Mouse (Mus musculus) MEL (cell line): ENCODE data around the gene Cd164l2. TPM values are rescaled to one million over a fixed set of nuclear protein-coding genes. Genes with fewer than 3 reads are reported as not detected.

Source experiments
- DNase-seq: peaks from one replicate; pipeline ENCODE4 v3.0.0; 2011; ENCODE audit warnings: low read depth, low spot score
- H3K27ac ChIP-seq: 2 replicates; pipeline ENCODE4 v1.5.1; 2012; ENCODE audit warnings: low read depth, mild to moderate bottlenecking, control low read depth, low read length, moderate library complexity; ENCODE audit not compliant: control insufficient read depth
- H3K27me3 ChIP-seq, 2 experiments: fragments of 150-350 bp in 1 of 2; sonication (generic) in 1 of 2; 2 replicates each; pipeline ENCODE4 v1.6.1; 2012; ENCODE audit warnings: low read length in 2 of 2, mild to moderate bottlenecking in 2 of 2, improper control_type of control experiment in 1 of 2, moderate library complexity in 1 of 2; ENCODE audit not compliant: insufficient read depth in 2 of 2, control insufficient read depth in 1 of 2
- H3K36me3 ChIP-seq, 2 experiments: 2 replicates each; pipeline ENCODE4 v1.6.1; 2012 to 2014; ENCODE audit warnings: low read length in 2 of 2, improper control_type of control experiment in 1 of 2, inconsistent platforms in 1 of 2, mild to moderate bottlenecking in 1 of 2; ENCODE audit not compliant: insufficient read depth in 2 of 2, control insufficient read depth in 1 of 2
- H3K4me1 ChIP-seq, 2 experiments: fragments of 150-350 bp in 1 of 2; sonication (generic) in 1 of 2; 2 replicates each; pipeline ENCODE4 v1.6.1; 2012; ENCODE audit warnings: low read length in 2 of 2, improper control_type of control experiment in 1 of 2, mild to moderate bottlenecking in 1 of 2; ENCODE audit not compliant: insufficient read depth in 2 of 2, control insufficient read depth in 1 of 2
- H3K4me3 ChIP-seq, 2 experiments: fragments of 150-350 bp in 1 of 2; sonication (generic) in 1 of 2; 2 replicates each; pipeline ENCODE4 v1.5.1; 2012; ENCODE audit warnings: low read depth in 2 of 2, low read length in 2 of 2, mild to moderate bottlenecking in 2 of 2, moderate library complexity in 2 of 2, control low read depth in 1 of 2, improper control_type of control experiment in 1 of 2; ENCODE audit not compliant: control insufficient read depth in 1 of 2, insufficient read depth in 1 of 2
- H3K79me2 ChIP-seq: 2 replicates; pipeline ENCODE4 v1.6.1; 2012; ENCODE audit warnings: mild to moderate bottlenecking, low read length, moderate library complexity; ENCODE audit not compliant: control insufficient read depth, poor library complexity, insufficient read depth
- H3K9ac ChIP-seq: 2 replicates; pipeline ENCODE4 v1.6.1; 2012; ENCODE audit warnings: low read depth, mild to moderate bottlenecking, control low read depth, low read length, moderate library complexity; ENCODE audit not compliant: control insufficient read depth, poor library complexity, severe bottlenecking
- H3K9me3 ChIP-seq: fragments of 150-350 bp; sonication (generic); replicated peaks from 2 replicates; pipeline ENCODE4 v1.6.1; 2012; ENCODE audit warnings: mild to moderate bottlenecking, low read length, improper control_type of control experiment, moderate library complexity; ENCODE audit not compliant: insufficient read depth
- CHD1 ChIP-seq: IDR thresholded peaks from 2 replicates; pipeline ENCODE4 v1.6.1; 2012; ENCODE audit warnings: low read depth, mild to moderate bottlenecking, inconsistent platforms, low read length, improper control_type of control experiment
- ELF1 ChIP-seq: IDR thresholded peaks from 2 replicates; pipeline ENCODE4 v1.6.1; 2014; ENCODE audit warnings: low read depth, mild to moderate bottlenecking, inconsistent platforms, low read length, improper control_type of control experiment, moderate library complexity
- ETS1 ChIP-seq: IDR thresholded peaks from 2 replicates; pipeline ENCODE4 v1.6.1; 2012; ENCODE audit warnings: low read depth, mild to moderate bottlenecking, inconsistent platforms, low read length, improper control_type of control experiment, moderate library complexity
- GATA1 ChIP-seq: IDR thresholded peaks from 2 replicates; pipeline ENCODE4 v1.6.1; 2011; ENCODE audit warnings: low read depth, low read length, improper control_type of control experiment
- JUND ChIP-seq: IDR thresholded peaks from 2 replicates; pipeline ENCODE4 v1.6.1; 2011; ENCODE audit warnings: low read depth, mild to moderate bottlenecking, improper control_type of control experiment, low read length
- KAT2A ChIP-seq: conservative IDR thresholded peaks from 2 replicates; pipeline ENCODE4 v1.6.1; 2012; ENCODE audit warnings: low read depth, low read length, improper control_type of control experiment, inconsistent platforms
- MYB ChIP-seq: IDR thresholded peaks from 2 replicates; pipeline ENCODE4 v1.6.1; 2011; ENCODE audit warnings: mild to moderate bottlenecking, low read depth, low read length, improper control_type of control experiment
- NELFE ChIP-seq: IDR thresholded peaks from 2 replicates; pipeline ENCODE4 v1.6.1; 2011; ENCODE audit warnings: low read depth, low read length, improper control_type of control experiment
- NRF1 ChIP-seq: IDR thresholded peaks from 2 replicates; pipeline ENCODE4 v1.6.1; 2014; ENCODE audit warnings: low read depth, mild to moderate bottlenecking, inconsistent platforms, low read length, improper control_type of control experiment, moderate library complexity; ENCODE audit not compliant: poor library complexity, insufficient read depth, severe bottlenecking
- RAD21 ChIP-seq: IDR thresholded peaks from 2 replicates; pipeline ENCODE4 v1.6.1; 2011; ENCODE audit warnings: mild to moderate bottlenecking, low read depth, low read length, improper control_type of control experiment
- SIN3A ChIP-seq: IDR thresholded peaks from 2 replicates; pipeline ENCODE4 v1.6.1; 2012; ENCODE audit warnings: low read length, improper control_type of control experiment, inconsistent platforms
- SMC3 ChIP-seq: IDR thresholded peaks from 2 replicates; pipeline ENCODE4 v1.6.1; 2011; ENCODE audit warnings: low read depth, low read length, improper control_type of control experiment
- TAL1 ChIP-seq: IDR thresholded peaks from 2 replicates; pipeline ENCODE4 v1.6.1; 2012; ENCODE audit warnings: mild to moderate bottlenecking, inconsistent platforms, low read length, moderate library complexity, mixed read lengths
- TBP ChIP-seq: IDR thresholded peaks from 2 replicates; pipeline ENCODE4 v1.8.0; 2011; ENCODE audit warnings: low read depth, low read length, improper control_type of control experiment
- UBTF ChIP-seq: IDR thresholded peaks from 2 replicates; pipeline ENCODE4 v1.6.1; 2012; ENCODE audit warnings: low read depth, mild to moderate bottlenecking, inconsistent platforms, low read length, improper control_type of control experiment, moderate library complexity, borderline replicate concordance; ENCODE audit not compliant: insufficient read depth
- USF2 ChIP-seq, 2 experiments: IDR thresholded peaks; 2 replicates each; pipeline ENCODE4 v1.6.1; 2011 to 2012; ENCODE audit warnings: improper control_type of control experiment in 2 of 2, low read length in 2 of 2, borderline replicate concordance in 1 of 2, inconsistent platforms in 1 of 2, low read depth in 1 of 2, mild to moderate bottlenecking in 1 of 2; ENCODE audit not compliant: insufficient read depth in 1 of 2
- ZC3H11A ChIP-seq: IDR thresholded peaks from 2 replicates; pipeline ENCODE4 v1.6.1; 2012; ENCODE audit warnings: low read depth, mild to moderate bottlenecking, inconsistent platforms, low read length, improper control_type of control experiment
- ZMIZ1 ChIP-seq: IDR thresholded peaks from 2 replicates; pipeline ENCODE4 v1.6.1; 2012; ENCODE audit warnings: low read depth, mild to moderate bottlenecking, inconsistent platforms, low read length, improper control_type of control experiment, moderate library complexity
- polyA plus RNA-seq, 2 experiments: library from polyadenylated mRNA; stranded (reverse) in 1 of 2; unstranded in 1 of 2; fragments of >175 nt in 1 of 2; fragments of >200 nt in 1 of 2; gene quantifications; 2 replicates each; pipeline versions ENCODE4 v1.2.1 to v1.2.4; 2012; ENCODE audit warnings: low replicate concordance in 2 of 2, low read depth in 1 of 2; ENCODE audit not compliant: insufficient read length in 2 of 2, insufficient read depth in 1 of 2, missing spikeins in 1 of 2
- total RNA-seq: library from RNA; depleted of rRNA; stranded (reverse); fragments of 300-350 nt; gene quantifications from 2 replicates; pipeline ENCODE4 v1.2.3, GENCODE M21; 2012

Cd164l2 gene
- total and polyA plus RNA-seq, 3 experiments = not detected

- no peak overlapping the region for H3K9ac ChIP-seq
Observed at GRCm38 (mm10) chr4:133261641-133262374, 49.9 kb downstream of the Cd164l2 start.

GRCm38 (mm10) chr4:133262375-133262765 is 50.4 kb downstream of the Cd164l2 start:
- no peak overlapping the region for H3K4me3 ChIP-seq
- no peak for DNase-seq
- H3K4me1 ChIP-seq = no peaks in the 10 kb centered on the region
- no peaks in the 10 kb centered on the region for H3K9me3 ChIP-seq
- H3K27me3 ChIP-seq = no peaks in the 10 kb centered on the region
- no peak overlapping the region for H3K9ac ChIP-seq
- H3K36me3 ChIP-seq = no peaks in the 10 kb centered on the region
- TF ChIP-seq ZMIZ1 = no peak
- TF ChIP-seq JUND = no peak
- no peak for TF ChIP-seq KAT2A
- no peak for TF ChIP-seq UBTF
- TF ChIP-seq RAD21 = no peak
- TF ChIP-seq NELFE = no peak
- no peak for TF ChIP-seq SIN3A
- H3K27ac ChIP-seq = no peak overlapping the region
- no peaks in the 10 kb centered on the region for H3K79me2 ChIP-seq

More at GRCm38 (mm10) chr4:133261641-133262374, 49.9 kb downstream of the Cd164l2 start:
- Histone ChIP-seq H3K27ac (no peak overlapping the region), H3K27me3 (no peaks in the 10 kb centered on the region), H3K9me3 (no peaks in the 10 kb centered on the region), H3K36me3 (no peaks in the 10 kb centered on the region), H3K79me2 (no peaks in the 10 kb centered on the region), H3K4me3 (no peak overlapping the region), H3K4me1 (no peaks in the 10 kb centered on the region)
- TF ChIP-seq ZC3H11A (no peak), GATA1 (no peak), MYB (no peak), KAT2A (no peak), TBP (no peak), ETS1 (no peak), SMC3 (no peak), CHD1 (no peak)
- no peak for DNase-seq

GRCm38 (mm10) chr4:133262882-133263281 is 51.0 kb downstream of the Cd164l2 start, which contains the start of gene Sytl1:
TSS of gene Sytl1 (minus strand) at chr4:133263113.
- TF ChIP-seq USF2 (IDR thresholded peaks at IDR 0.05; ENCODE audit: borderline replicate concordance in 1 of 2, insufficient read depth in 1 of 2, low read depth in 1 of 2, low read length in 2 of 2) (no peak), NRF1 (no peak), ELF1 (no peak), TBP (no peak), TAL1 (no peak)
- Histone ChIP-seq H3K27ac (no peak within 1 kb of the TSS), H3K4me3 (no peak within 1 kb of the TSS), H3K36me3 (no peaks in the 10 kb centered on the region; a peak in 1 of 4 replicates), H3K4me1 (no peaks in the 10 kb centered on the region), H3K9ac (no peak within 1 kb of the TSS), H3K79me2 (no peaks in the 10 kb centered on the region), H3K9me3 (no peaks in the 10 kb centered on the region), H3K27me3 (no peaks in the 10 kb centered on the region)
- no peak for DNase-seq
